Mouse (Mus musculus) kidney, postnatal 36 days (tissue): ENCODE measurements around the gene Casz1.

Source experiments
- DNase-seq, 2 experiments: peaks; one replicate each; pipeline ENCODE4 v3.0.0; 2021 to 2022; ENCODE audit warnings: mixed read lengths in 2 of 2

Casz1 gene

GRCm38 (mm10) chr4:148973387-148973786 lies 169.2 kb downstream of the Casz1 start:
- DNase-seq = peak in 1 of 2 experiments; percentile 34

- DNase-seq = no peak
These were observed 170.6 kb downstream of the Casz1 start for GRCm38 (mm10) chr4:148974833-148975232.

GRCm38 (mm10) chr4:148978221-148978855 lies 174.1 kb downstream of the Casz1 start:
- no peak for DNase-seq

GRCm38 (mm10) chr4:148978926-148979325 lies 174.7 kb downstream of the Casz1 start:
- DNase-seq = no peak

GRCm38 (mm10) chr4:148979837-148980236 lies 175.6 kb downstream of the Casz1 start:
- DNase-seq = no peak

GRCm38 (mm10) chr4:148982274-148982673 lies 178.0 kb downstream of the Casz1 start:
- no peak for DNase-seq

- no peak for DNase-seq
These were observed 180.7 kb downstream of the Casz1 start for GRCm38 (mm10) chr4:148984701-148985540.

GRCm38 (mm10) chr4:148985541-148986476 lies 181.6 kb downstream of the Casz1 start:
- peak in 1 of 2 experiments; percentile 42 for DNase-seq

GRCm38 (mm10) chr4:148990038-148990437 lies 185.8 kb downstream of the Casz1 start:
- no peak for DNase-seq

GRCm38 (mm10) chr4:148993948-148994347 lies 189.7 kb downstream of the Casz1 start:
- DNase-seq = no peak

GRCm38 (mm10) chr4:149000746-149001145 lies 196.5 kb downstream of the Casz1 start:
- no peak for DNase-seq

- DNase-seq = no peak
These were observed 197.3 kb downstream of the Casz1 start for GRCm38 (mm10) chr4:149001515-149001914.

GRCm38 (mm10) chr4:149002441-149003093 lies 198.3 kb downstream of the Casz1 start:
- DNase-seq = no peak
